Mouse (Mus musculus) MN1 (cell line): ENCODE results near the gene Pnkd.

Experiments
- DNase-seq: peaks from one replicate; pipeline ENCODE4 v3.0.0-alpha.2; 2016; ENCODE audit warnings: low spot score

Pnkd gene

DNA sequence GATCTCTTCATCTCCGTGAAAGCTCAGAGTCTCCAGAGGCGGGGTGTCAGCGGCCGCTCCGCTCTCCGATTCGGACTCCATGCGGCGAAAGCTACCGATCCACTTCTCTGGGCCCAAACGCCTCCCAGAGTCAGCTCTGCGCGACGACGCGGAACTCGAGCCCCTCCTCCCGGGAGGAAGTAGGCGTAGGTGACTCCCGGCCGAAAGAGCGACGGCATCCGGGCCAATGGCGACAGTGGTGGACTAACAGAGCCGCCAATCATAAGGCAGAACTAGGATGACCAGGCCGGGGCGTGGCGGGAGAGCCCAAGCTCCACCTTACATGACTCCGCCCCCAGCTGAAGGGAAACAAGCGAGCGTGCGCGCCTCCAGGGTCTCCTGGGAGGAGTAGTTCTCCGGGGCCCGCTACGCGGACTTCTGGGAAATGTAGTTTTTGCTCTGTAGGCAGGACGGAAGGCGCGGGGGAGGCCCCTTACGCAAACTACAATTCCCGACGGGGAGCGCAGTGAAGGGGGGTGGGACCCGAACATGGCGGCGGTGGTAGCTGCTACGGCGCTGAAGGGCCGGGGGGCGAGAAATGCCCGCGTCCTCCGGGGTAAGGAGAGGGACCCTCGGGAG is at the start of gene Pnkd, which contains the start of gene Aamp:
Gene Pnkd, plus strand, starts transcription at position 388 of the 618 bp plus-strand sequence.
Gene Aamp, minus strand, starts transcription at position 196 of the 618 bp plus-strand sequence.
- peak; percentile 100 for DNase-seq

DNA sequence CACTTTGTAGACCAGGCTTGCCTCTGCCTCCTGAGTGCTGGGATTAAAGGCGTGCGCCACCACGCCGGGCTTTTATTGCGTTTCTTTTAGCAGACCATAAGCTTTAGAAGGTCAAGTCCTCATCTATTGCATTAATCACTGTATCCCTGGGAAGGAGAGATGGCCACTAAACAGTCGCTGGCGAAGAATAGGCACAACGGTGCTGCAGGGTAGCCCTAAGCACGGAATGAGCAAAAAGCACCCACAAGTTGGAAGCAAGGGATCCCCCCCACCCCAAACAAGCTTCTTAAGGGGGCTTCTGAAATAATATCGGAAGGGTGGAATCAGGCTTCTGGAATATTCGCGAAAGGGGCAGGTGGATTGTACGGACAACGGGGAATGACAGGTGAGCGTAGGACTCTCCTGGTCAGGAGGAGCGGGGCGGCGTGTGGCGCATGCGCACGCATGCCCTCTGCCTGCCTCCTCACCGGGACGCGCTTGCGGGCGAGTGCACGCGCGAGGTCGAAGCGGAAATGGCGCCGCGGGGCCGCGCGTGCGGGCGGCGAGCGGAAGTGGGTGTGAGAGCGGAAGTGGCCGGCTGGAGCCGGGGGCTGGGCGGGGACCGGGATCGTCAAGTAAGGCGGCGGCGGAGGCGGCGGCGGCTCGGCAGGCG is 48.7 kb upstream of the Pnkd start, which contains the start of gene Arpc2:
Gene Arpc2, plus strand, starts transcription at position 147 of the 652 bp plus-strand sequence.
- DNase-seq = peak; percentile 99

DNA sequence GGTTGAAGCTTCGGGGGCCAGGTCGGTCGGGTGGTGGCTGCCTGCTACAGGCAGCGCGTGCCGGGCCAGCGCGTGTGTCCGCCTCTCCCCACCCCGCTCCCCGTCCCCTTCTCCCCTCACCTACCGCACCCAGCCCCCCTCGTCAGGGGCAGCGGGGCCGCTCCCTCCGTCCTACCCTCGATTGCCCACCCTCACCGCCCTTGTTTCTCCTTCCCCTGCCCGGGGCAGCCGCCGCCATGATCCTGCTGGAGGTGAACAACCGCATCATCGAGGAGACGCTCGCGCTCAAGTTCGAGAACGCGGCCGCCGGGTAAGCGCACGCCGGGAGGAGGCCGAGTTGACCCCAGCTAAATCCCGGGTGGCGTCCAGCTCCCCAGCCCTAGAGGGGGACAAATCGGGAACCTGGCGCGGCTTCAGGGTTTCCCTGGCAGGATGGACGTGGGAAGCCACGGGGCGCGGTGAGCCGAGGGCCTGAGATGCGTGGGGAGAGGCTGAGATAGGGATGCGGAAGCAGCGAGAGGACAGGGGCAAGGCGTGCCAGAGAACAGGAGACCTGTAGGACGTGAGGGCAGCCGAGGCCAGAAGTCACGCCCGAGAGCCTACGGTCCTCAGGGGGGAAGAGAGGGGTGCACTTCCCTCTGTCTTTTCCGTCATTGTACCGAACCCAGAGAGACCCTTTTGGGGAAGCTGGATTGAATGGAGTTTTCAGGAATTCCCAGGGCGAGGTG is 48.0 kb upstream of the Pnkd start:
- DNase-seq = peak; percentile 46

DNA sequence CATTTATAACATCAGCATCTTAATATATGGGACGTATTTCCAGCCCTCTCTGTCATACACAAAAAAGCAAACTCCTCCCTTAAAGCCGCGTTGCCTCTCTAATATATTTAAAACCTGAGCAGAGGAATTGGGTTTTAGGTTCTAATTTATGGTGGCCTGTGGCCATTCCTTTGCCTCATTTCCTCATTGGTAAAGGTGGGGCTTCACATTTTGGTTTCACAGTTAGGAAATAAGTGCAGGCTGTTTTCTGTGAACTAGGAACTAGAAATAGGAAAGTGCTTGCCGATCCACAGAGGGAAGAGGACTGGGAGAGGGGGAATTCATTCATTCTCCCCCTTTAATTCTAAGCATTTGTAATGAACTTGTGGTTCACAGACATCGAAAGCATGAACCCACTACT is 47.1 kb upstream of the Pnkd start:
- DNase-seq = no peak

DNA sequence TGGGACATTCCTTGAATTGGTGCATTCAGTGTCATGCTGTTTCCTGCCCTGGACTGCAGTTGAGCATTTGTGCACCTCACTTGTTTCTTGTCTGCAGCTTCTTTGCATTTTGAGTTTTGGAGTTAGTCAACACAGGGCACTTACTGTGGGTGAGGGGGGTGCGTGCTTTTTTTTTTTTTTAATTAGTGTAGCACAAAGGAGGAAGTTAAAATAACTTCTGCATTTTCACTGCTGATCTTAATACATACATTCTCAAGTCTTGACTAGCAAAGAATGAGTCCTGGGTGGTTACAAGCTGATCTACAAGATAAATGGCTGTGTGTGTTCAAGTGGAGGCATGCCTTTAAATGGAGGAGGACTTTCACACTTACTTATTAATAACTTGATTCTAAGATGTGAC is 46.6 kb upstream of the Pnkd start:
- DNase-seq = no peak

DNA sequence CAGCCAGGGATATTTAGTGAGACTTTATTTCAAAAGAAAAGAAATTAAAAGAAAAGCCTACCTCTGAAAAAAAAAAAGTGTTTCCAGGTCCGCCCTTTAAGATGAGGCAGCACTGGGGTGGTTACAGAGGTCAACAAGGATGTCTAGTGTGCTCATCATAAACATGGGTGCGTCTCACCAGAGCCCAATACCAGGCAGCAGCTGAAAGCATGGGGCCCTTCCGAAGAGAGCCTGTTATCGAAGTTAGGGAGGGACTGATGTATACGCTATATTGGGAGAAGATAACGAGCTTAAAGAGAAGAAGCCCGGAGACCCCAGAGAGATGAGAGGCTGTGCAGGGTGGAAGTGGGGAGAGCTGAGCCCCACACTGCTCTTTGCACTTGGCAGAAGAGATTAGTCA is 45.6 kb upstream of the Pnkd start:
- DNase-seq = no peak

DNA sequence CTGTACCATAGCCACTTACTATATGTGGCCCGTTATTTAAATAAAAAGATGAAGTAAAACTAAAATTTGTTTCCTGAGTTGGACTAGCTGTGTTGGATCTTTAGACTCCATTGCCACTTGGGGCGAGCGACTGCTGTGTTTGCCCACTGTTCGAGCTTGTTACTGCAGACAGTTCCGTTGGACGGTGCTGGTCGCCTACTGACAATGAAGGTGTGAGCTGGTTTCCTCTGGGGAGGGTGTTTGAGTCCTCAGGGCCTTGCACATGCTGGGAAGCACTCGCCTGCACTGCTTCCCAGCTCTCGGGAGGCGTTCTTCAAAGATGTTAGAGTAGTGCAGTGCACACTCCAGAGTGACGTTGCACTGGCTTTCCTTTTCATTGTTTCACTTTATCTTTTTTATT is 45.1 kb upstream of the Pnkd start:
- no peak for DNase-seq

DNA sequence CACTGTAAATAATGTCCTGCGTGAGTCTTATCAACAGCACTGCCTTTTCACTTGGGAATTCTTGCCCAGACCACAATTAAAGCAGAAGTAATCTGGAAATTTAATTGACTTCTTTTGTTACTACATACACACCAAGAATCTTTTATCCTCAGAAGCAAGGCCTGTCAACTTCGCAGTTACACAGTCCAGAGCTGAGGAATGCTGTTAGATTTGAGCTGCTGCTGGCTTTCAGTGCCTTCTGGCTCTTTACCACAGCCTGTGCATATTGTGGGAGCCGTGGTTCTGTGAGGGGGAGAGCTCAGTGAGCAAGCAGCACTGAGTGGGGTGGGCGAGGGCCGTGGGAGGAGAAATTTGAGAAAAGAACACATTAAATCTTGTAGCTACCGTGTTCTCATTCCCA is 44.4 kb upstream of the Pnkd start:
- DNase-seq = peak; percentile 91

DNA sequence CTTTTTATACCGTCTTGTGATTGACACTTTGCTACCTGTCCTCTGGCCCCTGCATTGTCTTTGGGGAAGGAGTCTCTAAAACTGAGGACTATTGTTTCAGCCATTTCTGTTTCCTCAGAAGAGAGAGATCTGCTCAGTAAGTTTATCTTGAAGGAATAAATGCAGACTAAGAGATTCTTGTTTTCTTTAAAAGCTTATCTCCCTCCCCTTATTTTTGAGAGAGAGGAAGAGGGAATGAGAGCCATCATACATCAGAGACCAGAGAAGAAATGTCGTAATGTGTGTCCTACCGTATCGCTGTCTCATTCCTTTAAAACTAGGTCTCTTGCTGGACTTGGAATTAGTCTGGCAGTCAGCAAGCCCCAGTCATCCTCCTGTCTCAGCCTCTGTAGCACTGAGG is 43.9 kb upstream of the Pnkd start:
- DNase-seq = no peak

DNA sequence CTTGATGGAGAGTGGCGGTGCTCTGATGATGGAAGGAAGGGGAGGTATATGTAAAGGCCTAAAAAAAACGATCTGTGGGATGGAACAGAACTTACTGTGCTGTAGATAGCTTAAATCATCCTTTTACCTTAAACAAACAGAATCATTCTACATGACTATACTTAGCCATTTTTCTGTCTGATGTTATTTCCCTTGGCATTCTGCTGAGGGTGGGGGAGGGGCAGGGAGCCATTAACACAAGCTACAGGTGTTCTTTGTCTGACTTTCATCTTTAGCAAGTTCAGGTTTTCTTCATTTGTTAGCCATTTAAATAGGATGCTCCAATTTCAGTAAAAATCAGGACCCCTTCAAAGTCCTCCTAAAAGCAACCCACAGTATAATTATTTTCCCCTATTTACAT is 39.2 kb upstream of the Pnkd start:
- DNase-seq = no peak

DNA sequence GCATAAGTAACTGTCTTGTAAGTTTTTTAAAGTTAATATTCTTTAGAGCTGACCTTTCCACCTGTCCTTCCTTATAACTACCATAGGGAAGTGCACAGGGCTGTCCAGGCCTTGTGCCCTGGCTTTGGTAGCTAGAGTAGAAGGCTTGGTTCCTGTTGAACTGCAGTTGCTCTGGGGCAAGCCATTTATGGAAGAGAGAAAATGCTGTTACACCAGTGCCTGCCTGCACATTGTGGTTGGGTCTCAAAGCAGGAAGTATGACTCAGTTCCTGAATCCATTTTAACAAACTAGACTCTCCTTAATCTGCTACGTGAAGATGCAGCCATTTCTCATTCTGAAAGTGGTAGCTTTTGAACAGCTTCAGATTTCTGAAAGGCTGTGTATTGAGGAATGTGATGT is 35.9 kb upstream of the Pnkd start:
- peak; percentile 39 for DNase-seq

DNA sequence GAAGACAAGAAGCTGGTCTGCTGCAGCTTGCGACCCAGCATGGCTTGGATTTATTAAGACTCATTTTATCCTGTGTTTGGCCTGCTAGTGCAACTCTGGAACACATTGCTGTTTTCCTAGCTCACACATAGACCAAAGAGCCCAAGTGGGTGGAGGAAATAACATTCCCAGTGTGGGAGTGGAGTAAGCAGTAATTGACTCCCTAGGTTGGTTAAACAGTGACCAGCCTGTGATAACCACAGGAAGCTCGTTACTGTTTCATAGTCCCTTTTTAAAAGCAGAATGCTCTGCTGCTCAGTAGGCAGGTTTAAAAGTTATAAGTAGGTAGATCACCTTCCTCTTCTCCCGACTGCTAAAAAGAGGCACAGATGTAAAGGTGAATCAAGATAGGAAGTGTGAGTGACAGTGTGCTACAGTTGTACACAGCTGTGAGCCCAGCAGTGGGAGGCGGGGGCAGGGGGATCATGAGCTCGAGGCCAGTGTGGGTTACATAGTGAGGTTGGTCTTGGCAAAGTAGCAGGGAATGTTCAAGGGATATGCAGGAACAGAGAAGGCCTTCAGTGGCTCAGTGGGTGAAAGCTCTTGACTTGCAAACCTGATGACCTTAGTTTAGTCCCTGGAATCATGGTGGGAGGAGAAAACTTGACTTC is 35.3 kb upstream of the Pnkd start:
- DNase-seq = no peak

DNA sequence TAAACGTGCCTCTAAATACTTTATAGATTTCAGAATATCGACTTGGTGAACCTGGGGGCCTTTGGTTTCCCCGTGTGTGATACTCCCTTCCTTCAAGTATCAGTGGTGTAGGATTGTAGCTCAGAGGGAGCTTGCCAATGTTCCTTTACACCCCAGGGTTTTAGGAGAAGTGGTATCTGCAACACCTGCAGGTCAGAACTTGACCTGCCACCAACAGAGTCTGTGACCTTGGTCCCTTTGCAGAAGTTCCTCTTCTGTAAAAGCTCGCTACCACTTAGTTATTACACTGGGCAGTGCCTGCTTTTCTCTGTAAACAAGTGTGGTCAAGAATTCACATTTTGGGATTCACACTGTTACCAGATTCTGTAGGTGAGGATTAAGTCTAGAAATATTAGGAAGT is 34.6 kb upstream of the Pnkd start:
- no peak for DNase-seq

DNA sequence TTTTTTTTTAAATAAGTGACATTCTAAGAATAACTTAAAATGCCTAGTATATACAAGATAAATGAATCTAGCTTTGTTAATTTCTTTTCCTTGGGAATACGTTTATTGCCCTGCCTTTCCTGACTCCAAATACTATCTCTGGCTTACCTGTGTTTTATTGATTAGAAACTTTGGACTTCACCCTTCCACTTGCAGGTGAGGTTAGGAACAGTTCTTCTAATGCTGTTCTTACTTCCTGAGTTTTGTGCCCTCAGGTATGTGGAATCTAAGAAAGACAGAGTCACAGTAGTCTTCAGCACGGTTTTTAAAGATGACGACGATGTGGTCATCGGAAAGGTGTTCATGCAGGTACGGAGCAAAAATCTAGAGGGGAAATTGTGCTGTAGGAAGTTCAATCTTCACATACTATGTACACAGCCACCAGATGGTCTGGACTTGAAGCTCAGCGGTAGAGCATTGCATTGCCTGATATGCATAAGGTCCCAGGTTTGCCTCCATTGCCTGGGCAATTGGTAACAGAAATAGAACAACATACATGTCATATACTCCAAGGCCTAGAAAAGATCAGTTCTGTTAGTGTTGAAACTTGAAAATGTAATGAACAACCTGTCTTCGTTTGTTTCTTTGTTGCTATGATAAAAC is 28.9 kb upstream of the Pnkd start:
- no peak for DNase-seq

DNA sequence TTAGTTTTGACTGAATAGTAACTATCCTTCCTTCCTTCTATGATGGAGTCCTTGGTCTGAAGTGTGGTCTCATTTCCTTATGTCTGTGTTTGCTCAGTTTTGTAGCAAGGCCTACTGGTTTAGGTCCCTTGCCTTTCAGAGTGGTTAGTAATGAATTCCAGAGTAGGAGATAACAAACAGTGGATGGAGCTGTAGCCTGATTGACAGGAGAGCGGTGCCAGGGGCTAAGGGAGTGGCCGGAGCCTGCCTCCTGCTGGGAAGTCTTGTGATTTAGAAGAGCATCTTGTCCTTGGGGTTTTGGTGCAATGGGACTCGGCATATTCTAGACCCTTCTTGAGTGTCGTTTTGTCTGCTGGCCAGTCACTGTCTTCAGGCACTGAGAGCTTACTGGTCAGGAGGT is 27.9 kb upstream of the Pnkd start:
- no peak for DNase-seq

DNA sequence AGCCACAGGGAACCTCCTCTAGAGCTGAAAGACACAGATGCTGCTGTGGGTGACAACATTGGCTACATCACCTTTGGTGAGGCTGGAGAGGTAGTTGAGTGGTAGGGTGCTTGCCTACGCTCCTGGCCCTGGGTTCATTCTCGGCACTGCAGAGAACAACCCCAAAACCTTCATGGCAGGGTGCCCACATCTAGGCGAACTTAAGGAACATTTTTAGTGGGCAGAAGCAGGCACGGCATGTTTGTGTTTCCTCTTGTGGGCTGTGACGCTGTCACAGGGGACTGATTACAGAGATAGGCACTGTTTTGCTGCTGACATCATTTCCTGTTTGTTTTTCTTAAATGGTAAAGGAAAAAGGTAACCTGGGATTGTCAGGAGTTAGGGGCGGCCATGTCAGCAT is 22.2 kb upstream of the Pnkd start:
- no peak for DNase-seq

DNA sequence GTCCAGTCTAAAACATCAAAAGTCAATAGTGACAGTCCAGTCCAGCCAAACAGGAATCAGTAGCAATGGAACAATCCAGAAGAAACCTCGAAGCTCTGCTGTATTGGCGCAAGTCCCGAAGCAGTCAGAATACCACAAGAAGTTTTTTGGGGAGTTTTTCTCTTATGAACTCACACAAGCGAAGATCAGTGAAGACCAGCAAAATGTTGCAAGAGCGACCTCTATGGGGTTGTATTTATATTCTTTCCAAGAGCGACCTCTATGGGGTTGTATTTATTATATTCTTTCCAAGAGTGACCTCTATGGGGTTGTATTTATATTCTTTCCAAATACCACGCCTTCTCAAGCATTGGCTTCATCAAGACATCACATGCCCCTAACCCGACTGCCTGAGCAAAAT is 16.0 kb upstream of the Pnkd start:
- DNase-seq = no peak

DNA sequence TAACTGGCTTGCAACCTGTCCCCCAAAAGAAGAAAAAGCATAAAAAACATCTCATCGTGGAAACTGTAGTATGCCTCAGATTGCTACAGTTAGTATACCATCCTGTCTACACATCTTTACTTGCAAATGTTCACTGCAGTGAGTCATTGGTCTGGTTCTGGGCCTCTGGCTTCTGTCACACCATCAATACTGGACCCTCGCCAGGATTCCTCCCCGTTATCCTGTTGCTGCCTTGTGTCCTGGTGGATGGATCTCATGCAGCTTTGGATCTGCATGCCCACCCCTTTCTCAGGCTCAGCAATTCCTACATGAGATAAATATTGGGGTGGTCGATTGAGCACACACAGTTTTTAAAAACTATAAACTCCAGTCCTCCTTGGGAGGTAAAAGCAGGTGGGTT is 13.1 kb upstream of the Pnkd start:
- peak; percentile 97 for DNase-seq

DNA sequence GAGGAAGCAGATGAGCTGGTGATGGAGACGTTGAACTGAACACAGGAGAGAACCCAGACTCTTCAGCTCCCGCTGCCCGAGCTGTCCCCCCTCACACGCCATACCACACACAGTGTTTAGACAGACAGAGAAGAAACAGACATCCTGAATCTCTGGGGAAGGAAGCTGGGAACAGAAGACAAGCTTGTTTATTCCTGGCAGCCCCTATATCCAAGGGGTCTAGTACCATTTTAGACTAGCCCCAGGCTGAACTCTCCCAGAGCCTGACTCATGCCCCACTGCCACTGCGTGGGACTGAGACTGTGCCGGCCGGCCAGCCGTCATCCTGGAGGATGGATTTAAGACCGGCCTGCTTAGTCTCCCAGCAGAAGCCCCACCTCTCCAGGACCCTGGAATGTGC is 9.7 kb upstream of the Pnkd start:
- DNase-seq = peak; percentile 85

DNA sequence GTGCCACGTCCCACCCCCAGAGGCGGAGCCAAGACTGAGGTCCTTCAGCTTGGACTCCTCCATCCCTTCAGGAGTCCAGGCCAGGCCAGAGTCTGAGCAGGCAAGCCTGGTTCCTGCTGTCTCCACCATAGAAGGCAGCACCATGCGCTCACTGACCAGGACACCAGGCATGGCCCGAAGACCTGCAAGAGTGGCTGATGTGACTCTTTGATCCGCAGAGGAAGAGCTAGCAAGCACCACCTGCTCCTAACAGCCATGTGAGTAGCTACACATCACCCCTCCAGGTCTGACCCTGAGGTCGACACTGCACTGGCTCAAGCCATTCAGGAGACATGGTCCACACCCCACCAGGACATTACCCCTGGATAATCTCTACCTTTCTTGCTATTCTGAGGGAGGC is 7.7 kb upstream of the Pnkd start:
- no peak for DNase-seq

DNA sequence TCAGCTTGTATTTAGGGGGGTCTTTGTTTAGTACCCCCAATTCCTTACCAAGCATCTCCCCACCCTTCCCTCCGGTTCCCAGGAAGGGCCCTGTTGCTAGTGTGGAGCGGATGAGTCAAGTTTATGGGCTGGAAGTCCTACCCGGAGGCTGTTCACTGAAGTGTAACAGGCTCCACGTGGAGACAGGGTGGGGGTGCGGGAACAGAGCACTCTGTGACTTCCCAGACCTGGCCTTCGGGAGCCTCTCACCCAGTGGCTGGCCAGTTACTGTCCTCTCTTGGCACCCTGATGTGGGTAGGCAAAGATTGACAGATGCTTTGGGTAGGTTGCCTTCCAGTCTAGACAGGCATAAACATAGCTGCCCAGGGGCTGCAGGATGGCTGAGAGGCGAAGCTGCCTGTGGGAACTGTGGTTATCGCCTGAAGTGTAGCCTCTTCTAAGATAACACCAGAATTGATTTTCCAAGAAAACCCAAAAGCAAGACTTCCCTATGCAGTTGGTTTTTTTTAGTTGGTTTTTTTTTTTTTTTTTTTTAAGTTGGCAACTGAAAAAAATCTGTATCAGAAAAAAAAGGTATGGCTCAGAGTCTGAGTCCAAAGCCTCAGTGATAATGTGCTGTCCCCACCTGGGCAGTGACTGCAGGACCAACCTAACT is 6.7 kb upstream of the Pnkd start:
- peak; percentile 63 for DNase-seq

DNA sequence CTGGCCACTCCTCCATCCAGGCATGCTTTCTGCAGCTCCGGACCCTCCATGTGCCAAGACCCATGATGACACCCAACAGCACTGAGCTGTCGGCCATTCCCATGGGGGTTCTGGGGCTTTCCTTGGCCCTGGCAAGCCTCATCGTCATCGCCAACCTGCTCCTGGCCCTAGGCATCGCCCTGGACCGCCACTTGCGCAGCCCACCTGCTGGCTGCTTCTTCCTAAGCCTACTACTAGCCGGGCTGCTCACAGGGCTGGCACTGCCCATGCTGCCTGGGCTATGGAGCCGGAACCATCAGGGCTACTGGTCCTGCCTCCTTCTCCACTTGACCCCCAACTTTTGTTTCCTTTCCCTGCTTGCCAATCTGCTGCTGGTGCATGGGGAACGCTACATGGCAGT is 6.2 kb upstream of the Pnkd start, which contains the start of gene Gpbar1:
Gene Gpbar1, plus strand, starts transcription at position 13 of the 400 bp plus-strand sequence.
- DNase-seq = no peak
